Mouse (Mus musculus): ENCODE data around the gene Ngef. TPM values are rescaled to one million over a fixed set of nuclear protein-coding genes. Genes with fewer than 3 reads are reported as not detected.

Ngef gene
- polyA plus RNA-seq, 1 experiment from 2014 or later: not detected

DNA sequence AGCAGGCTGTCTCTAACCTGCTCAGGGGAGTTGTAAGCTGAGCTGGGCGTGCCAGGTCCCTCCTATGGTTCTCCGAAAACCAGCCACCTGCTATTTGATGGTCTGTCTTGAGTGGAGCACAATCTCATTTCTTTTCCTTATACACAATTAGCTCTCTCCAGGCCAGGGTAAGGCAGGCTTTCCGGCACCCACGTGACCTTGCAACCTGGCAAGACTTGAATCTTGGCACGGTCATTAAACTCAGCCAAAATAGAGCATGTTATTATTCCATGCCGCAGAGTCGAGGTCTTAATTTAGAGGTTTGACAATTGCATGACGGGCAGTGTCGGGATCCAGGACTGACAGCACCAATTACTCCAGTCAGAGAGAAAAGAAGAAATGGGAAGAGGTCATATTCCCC lies 46.5 kb downstream of the Ngef start:
- Histone ChIP-seq H3K4me3 (ENCODE audit: inconsistent target) (no peak overlapping the region), H3K36me3 (ENCODE audit: inconsistent target) (no peaks in the 10 kb centered on the region), H3K79me2 (ENCODE audit: inconsistent target) (no peaks in the 10 kb centered on the region), H3K27ac (no peak overlapping the region)
- 93% methylated on average over 9 of the region's 9 CpGs for WGBS (ENCODE audit: missing documents)

DNA sequence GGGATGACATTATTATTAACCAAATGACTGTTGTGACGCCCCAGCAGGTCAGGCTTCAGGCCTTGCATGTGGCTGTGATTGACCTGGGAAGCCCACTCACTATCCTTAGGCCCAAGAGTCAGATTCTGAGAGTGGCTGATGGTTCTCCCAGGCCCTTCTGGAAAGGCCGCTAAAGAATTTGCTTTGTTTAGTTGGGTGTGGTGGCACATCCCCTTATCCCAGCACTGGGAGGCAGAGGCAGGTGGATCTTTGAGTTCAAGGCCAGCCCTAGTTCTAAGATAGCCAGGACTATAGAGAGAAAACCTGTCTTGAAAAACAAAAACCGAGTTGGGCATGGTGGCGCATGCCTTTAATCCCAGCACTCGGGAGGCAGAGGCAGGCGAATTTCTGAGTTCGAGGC lies 48.6 kb downstream of the Ngef start:
- 92% methylated on average over 7 of the region's 7 CpGs for WGBS (ENCODE audit: missing documents)
- no peaks in the 10 kb centered on the region for H3K79me2 ChIP-seq (ENCODE audit: inconsistent target)
- no peak overlapping the region for H3K4me3 ChIP-seq (ENCODE audit: inconsistent target)
- no peaks in the 10 kb centered on the region for H3K36me3 ChIP-seq (ENCODE audit: inconsistent target)
- no peak overlapping the region for H3K27ac ChIP-seq

- no peak overlapping the region for H3K27ac ChIP-seq
- H3K36me3 ChIP-seq (ENCODE audit: inconsistent target): no peaks in the 10 kb centered on the region
- H3K79me2 ChIP-seq (ENCODE audit: inconsistent target): no peaks in the 10 kb centered on the region
- 100% methylated on average over 1 of the region's 1 CpGs for WGBS (ENCODE audit: missing documents)
- H3K4me3 ChIP-seq (ENCODE audit: inconsistent target): no peak overlapping the region
Observed at GRCm38 (mm10) chr1:87521523-87521922, 52.1 kb downstream of the Ngef start.

DNA sequence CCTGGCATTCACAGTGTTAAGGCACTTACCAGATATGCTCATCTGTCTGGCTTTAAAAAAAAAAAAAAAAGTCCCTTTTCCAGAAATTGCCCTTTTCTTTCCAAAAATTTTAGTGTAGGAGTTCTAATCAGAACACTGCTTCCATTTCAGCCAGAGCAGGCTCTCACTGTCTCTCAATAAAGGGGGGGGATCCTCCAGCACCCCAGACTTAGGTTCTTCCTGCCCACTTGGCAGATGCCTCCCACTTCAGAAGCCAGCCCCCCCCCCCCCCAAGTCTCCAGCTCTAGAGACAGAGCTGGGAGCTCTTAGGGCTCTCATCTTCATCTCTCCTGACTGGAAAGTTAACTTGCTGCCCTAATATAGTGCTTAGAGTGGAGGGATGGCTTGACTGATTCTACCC lies 53.2 kb downstream of the Ngef start:
- no peaks in the 10 kb centered on the region for H3K79me2 ChIP-seq (ENCODE audit: inconsistent target)
- H3K36me3 ChIP-seq (ENCODE audit: inconsistent target): no peaks in the 10 kb centered on the region
- no peak overlapping the region for H3K27ac ChIP-seq
- H3K4me3 ChIP-seq (ENCODE audit: inconsistent target): no peak overlapping the region

DNA sequence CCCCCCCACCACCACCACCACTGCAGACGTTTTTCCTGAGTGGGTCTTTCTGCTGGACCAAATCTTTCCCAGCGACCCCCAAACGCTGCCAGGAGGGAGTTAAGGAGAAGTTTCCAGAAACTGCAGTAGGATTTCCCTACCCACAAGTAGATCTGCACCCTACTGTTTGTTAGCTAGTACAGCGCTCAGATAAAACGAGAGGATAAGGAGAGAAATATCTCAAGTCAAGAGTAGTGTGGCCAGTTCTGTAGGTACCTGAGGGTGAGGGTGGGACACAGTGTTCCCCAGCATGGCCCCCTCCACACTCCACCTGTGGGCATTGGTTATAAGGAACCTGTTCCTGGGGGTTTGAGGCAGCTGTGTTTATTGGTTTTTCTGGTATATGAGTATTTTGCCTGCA lies 62.8 kb downstream of the Ngef start:
- Histone ChIP-seq H3K36me3 (ENCODE audit: inconsistent target) (no peaks in the 10 kb centered on the region), H3K79me2 (ENCODE audit: inconsistent target) (no peaks in the 10 kb centered on the region), H3K4me3 (ENCODE audit: inconsistent target) (no peak overlapping the region), H3K27ac (no peak overlapping the region)
- 14% methylated on average over 4 of the region's 5 CpGs for WGBS (ENCODE audit: missing documents)

- Histone ChIP-seq H3K27ac (no peak overlapping the region), H3K79me2 (ENCODE audit: inconsistent target) (no peaks in the 10 kb centered on the region), H3K36me3 (ENCODE audit: inconsistent target) (no peaks in the 10 kb centered on the region), H3K4me3 (ENCODE audit: inconsistent target) (no peak overlapping the region)
- 1% methylated on average over 39 of the region's 61 CpGs for WGBS (ENCODE audit: missing documents)
Observed at GRCm38 (mm10) chr1:87510166-87510691, 63.4 kb downstream of the Ngef start.

DNA sequence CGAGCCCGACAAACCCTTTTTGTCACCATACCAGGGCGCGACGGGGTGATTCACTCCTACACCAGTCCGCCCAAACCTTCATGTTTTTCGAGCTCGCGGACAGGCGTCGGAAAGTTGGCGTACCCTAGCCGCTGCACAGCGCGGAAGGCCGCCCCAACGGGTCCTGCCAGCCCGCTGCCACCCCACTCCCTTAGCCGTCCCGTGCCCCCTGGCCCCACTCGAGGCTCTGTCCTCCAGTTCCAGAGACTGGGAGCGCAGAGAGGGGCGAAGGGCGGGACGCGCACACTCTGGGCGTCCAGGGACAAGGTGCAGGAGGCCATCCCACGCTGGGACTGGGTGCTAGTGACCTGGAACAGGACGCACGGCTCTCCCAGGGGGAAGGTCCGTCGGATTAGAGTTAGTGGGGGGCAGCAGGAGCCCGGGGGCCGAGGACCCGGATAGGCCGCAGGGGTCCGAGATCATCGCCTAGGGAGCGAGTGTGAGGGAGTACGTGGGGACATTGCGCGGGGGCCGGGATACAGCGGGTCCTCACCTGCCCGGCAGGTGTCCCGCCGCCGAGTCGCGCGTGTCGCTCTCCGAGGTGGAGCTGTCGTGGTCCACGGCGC lies 64.0 kb downstream of the Ngef start, which contains the start of gene Neu2:
Neu2 (plus strand) TSS at position 329 of the 605 bp plus-strand sequence.
- no peak within 1 kb of the TSS for H3K4me3 ChIP-seq (ENCODE audit: inconsistent target)
- no peaks in the 10 kb centered on the region for H3K79me2 ChIP-seq (ENCODE audit: inconsistent target)
- 6% methylated on average over 45 of the region's 56 CpGs for WGBS (ENCODE audit: missing documents)
- no peaks in the 10 kb centered on the region for H3K36me3 ChIP-seq (ENCODE audit: inconsistent target)
- H3K27ac ChIP-seq: no peak within 1 kb of the TSS

GRCm38 (mm10) chr1:87508591-87509560 lies 64.8 kb downstream of the Ngef start:
- H3K4me3 ChIP-seq (ENCODE audit: inconsistent target): no peak overlapping the region

DNA sequence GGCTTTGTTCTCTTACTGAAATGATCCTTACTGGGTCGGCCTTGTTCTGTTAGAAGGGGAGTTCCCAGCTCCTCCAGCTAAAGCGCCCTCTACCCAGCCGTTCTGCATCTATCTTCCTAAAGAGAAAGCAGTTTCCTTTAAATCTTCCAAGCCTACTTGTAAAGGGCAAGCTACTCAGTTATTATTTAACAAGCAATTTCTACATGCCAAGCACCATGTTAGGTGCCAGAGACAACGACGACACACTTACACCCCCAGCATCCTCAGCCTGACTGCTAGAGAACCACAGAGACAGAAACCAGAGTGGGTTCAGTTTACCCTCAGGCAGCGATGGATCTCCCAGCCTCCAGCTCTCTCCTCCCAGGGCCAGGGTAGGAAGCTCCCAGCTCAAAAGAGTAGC lies 65.8 kb downstream of the Ngef start:
- no peak overlapping the region for H3K4me3 ChIP-seq (ENCODE audit: inconsistent target)
- no peaks in the 10 kb centered on the region for H3K79me2 ChIP-seq (ENCODE audit: inconsistent target)
- WGBS (ENCODE audit: missing documents): 74% methylated on average over 6 of the region's 6 CpGs
- no peaks in the 10 kb centered on the region for H3K36me3 ChIP-seq (ENCODE audit: inconsistent target)
- no peak overlapping the region for H3K27ac ChIP-seq

More at GRCm38 (mm10) chr1:87508591-87509560, 64.8 kb downstream of the Ngef start:
- H3K27ac ChIP-seq: no peak overlapping the region
- WGBS (ENCODE audit: missing documents): 25% methylated on average over 26 of the region's 26 CpGs
- no peaks in the 10 kb centered on the region for H3K79me2 ChIP-seq (ENCODE audit: inconsistent target)
- no peaks in the 10 kb centered on the region for H3K36me3 ChIP-seq (ENCODE audit: inconsistent target)

DNA sequence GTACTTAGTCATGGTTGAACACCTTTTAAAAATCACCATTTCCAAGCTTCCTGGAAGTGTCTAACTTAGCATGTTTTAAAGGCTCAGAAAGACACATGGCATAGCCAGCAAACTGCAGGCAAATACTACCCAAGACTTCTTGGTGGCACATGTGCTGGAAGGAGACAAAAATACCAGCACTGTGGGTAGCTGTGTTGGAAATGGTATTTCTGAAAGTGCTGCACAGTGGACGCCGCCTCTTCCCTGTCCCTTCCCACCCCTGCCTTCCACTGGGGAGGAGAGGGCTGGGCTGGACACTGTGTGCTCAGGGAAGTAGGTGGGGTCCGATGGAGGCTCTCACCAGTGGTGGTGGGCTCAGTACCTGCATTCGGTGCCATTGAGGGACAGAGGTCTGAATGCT lies 68.1 kb downstream of the Ngef start:
- Histone ChIP-seq H3K27ac (no peak overlapping the region), H3K79me2 (ENCODE audit: inconsistent target) (no peaks in the 10 kb centered on the region), H3K4me3 (ENCODE audit: inconsistent target) (no peak overlapping the region), H3K36me3 (ENCODE audit: inconsistent target) (no peaks in the 10 kb centered on the region)
- WGBS (ENCODE audit: missing documents): 92% methylated on average over 4 of the region's 4 CpGs

- H3K79me2 ChIP-seq (ENCODE audit: inconsistent target): no peaks in the 10 kb centered on the region
- H3K4me3 ChIP-seq (ENCODE audit: inconsistent target): no peak overlapping the region
- 94% methylated on average over 4 of the region's 4 CpGs for WGBS (ENCODE audit: missing documents)
- H3K27ac ChIP-seq: no peak overlapping the region
- no peaks in the 10 kb centered on the region for H3K36me3 ChIP-seq (ENCODE audit: inconsistent target)
Observed at GRCm38 (mm10) chr1:87493542-87493941, 80.1 kb downstream of the Ngef start.

GRCm38 (mm10) chr1:87492285-87492684 lies 81.4 kb downstream of the Ngef start:
- Histone ChIP-seq H3K27ac (no peak overlapping the region), H3K36me3 (ENCODE audit: inconsistent target) (no peaks in the 10 kb centered on the region), H3K79me2 (ENCODE audit: inconsistent target) (no peaks in the 10 kb centered on the region), H3K4me3 (ENCODE audit: inconsistent target) (no peak overlapping the region)
- 84% methylated on average over 3 of the region's 3 CpGs for whole genome bisulfite sequencing (ENCODE audit: missing documents)

GRCm38 (mm10) chr1:87486386-87486785 lies 87.3 kb downstream of the Ngef start:
- H3K79me2 ChIP-seq (ENCODE audit: inconsistent target): no peaks in the 10 kb centered on the region
- H3K4me3 ChIP-seq (ENCODE audit: inconsistent target): no peak overlapping the region
- no peaks in the 10 kb centered on the region for H3K36me3 ChIP-seq (ENCODE audit: inconsistent target)
- 57% methylated on average over 6 of the region's 6 CpGs for WGBS (ENCODE audit: missing documents)
- no peak overlapping the region for H3K27ac ChIP-seq

GRCm38 (mm10) chr1:87482546-87482945 lies 91.1 kb downstream of the Ngef start:
- no peaks in the 10 kb centered on the region for H3K79me2 ChIP-seq (ENCODE audit: inconsistent target)
- WGBS (ENCODE audit: missing documents): 86% methylated on average over 4 of the region's 4 CpGs
- H3K27ac ChIP-seq: no peak overlapping the region
- H3K4me3 ChIP-seq (ENCODE audit: inconsistent target): no peak overlapping the region
- no peaks in the 10 kb centered on the region for H3K36me3 ChIP-seq (ENCODE audit: inconsistent target)
